Mouse (Mus musculus) neural tube, embryonic 12.5 days (tissue): ENCODE measurements at regions not wholly inside any gene's neighbourhood (a gene's known extent, or its start where the extent isn't known, plus 50 kb on each side); places are given as distances from the start of the nearest gene placed in this dataset.

Experiments
- ATAC-seq: fragments of 200-750 bp; cut with Nextera tagmentation; 2 replicates; pipeline ENCODE4 v1.8.0; 2017; ENCODE audit warnings: low read depth, mild to moderate bottlenecking, moderate TSS enrichment, moderate library complexity; ENCODE audit not compliant: low FRiP score
- H3K27ac ChIP-seq: fragments of 300-500 bp; sonication (generic); 2 replicates; pipeline ENCODE4 v1.5.1; 2016
- H3K27me3 ChIP-seq: fragments of 300-500 bp; sonication (generic); replicated peaks from 2 replicates; pipeline ENCODE4 v1.6.1; 2016; ENCODE audit warnings: mild to moderate bottlenecking
- H3K36me3 ChIP-seq: fragments of 300-500 bp; sonication (generic); 2 replicates; pipeline ENCODE4 v1.6.1; 2016; ENCODE audit warnings: mild to moderate bottlenecking
- H3K4me1 ChIP-seq: fragments of 300-500 bp; sonication (generic); 2 replicates; pipeline ENCODE4 v1.6.1; 2016
- H3K4me2 ChIP-seq: fragments of 300-500 bp; sonication (generic); replicated peaks from 2 replicates; pipeline ENCODE4 v1.6.1; 2016; ENCODE audit warnings: mild to moderate bottlenecking
- H3K4me3 ChIP-seq: fragments of 300-500 bp; sonication (generic); 2 replicates; pipeline ENCODE4 v1.5.1; 2016
- H3K9ac ChIP-seq: fragments of 300-500 bp; sonication (generic); 2 replicates; pipeline ENCODE4 v1.6.1; 2016; ENCODE audit warnings: mild to moderate bottlenecking
- H3K9me3 ChIP-seq: fragments of 300-500 bp; sonication (generic); 2 replicates; pipeline ENCODE4 v1.6.1; 2016; ENCODE audit warnings: mild to moderate bottlenecking
- WGBS: fragments of 180-500 bp; shearing (Covaris S2); methylation state at CpG from one replicate; pipeline ENCODE4 v1.1.7; 2016; 5-methylcytosine and 5-hydroxymethylcytosine counted together

GRCm38 (mm10) chr9:52836151-52836630 is 156.6 kb upstream of the AI593442 start:
- Histone ChIP-seq H3K9me3 (no peaks in the 10 kb centered on the region), H3K9ac (no peak overlapping the region), H3K4me3 (no peak overlapping the region), H3K36me3 (no peaks in the 10 kb centered on the region), H3K4me2 (no peak overlapping the region), H3K27me3 (no peaks in the 10 kb centered on the region), H3K27ac (no peak overlapping the region), H3K4me1 (no peaks in the 10 kb centered on the region)
- WGBS, result 86% methylated on average over 6 of the region's 6 CpGs
- ATAC-seq, result no peak

- H3K4me1 ChIP-seq, result no peaks in the 10 kb centered on the region
- H3K4me3 ChIP-seq, result no peak overlapping the region
- H3K4me2 ChIP-seq, result no peak overlapping the region
- WGBS, result 90% methylated on average over 8 of the region's 8 CpGs
- H3K27me3 ChIP-seq, result no peaks in the 10 kb centered on the region
- no peaks in the 10 kb centered on the region for H3K9me3 ChIP-seq
- H3K9ac ChIP-seq, result no peak overlapping the region
- no peaks in the 10 kb centered on the region for H3K36me3 ChIP-seq
- H3K27ac ChIP-seq, result no peak overlapping the region
- ATAC-seq, result no peak
These were observed 156.0 kb upstream of the AI593442 start for GRCm38 (mm10) chr9:52835481-52836150.

- no peaks in the 10 kb centered on the region for H3K4me1 ChIP-seq
- no peak overlapping the region for H3K4me2 ChIP-seq
- H3K4me3 ChIP-seq, result no peak overlapping the region
- H3K27me3 ChIP-seq, result no peaks in the 10 kb centered on the region
- H3K36me3 ChIP-seq, result no peaks in the 10 kb centered on the region
- no peak for ATAC-seq
- no peak overlapping the region for H3K9ac ChIP-seq
- H3K9me3 ChIP-seq, result no peaks in the 10 kb centered on the region
- 84% methylated on average over 1 of the region's 1 CpGs for WGBS
- H3K27ac ChIP-seq, result no peak overlapping the region
These were observed 147.2 kb upstream of the AI593442 start for GRCm38 (mm10) chr9:52826781-52827180.

- Histone ChIP-seq H3K9ac (no peak overlapping the region), H3K27me3 (no peaks in the 10 kb centered on the region), H3K9me3 (no peaks in the 10 kb centered on the region), H3K36me3 (no peaks in the 10 kb centered on the region), H3K4me3 (no peak overlapping the region), H3K4me2 (no peak overlapping the region), H3K27ac (no peak overlapping the region), H3K4me1 (no peaks in the 10 kb centered on the region)
- whole genome bisulfite sequencing, result 86% methylated on average over 4 of the region's 4 CpGs
- no peak for ATAC-seq
These were observed 136.7 kb upstream of the AI593442 start for GRCm38 (mm10) chr9:52816309-52816708.

- H3K4me2 ChIP-seq, result no peak overlapping the region
- no peaks in the 10 kb centered on the region for H3K9me3 ChIP-seq
- H3K4me1 ChIP-seq, result no peaks in the 10 kb centered on the region
- H3K36me3 ChIP-seq, result no peaks in the 10 kb centered on the region
- ATAC-seq, result no peak
- WGBS, result 95% methylated on average over 13 of the region's 13 CpGs
- H3K4me3 ChIP-seq, result no peak overlapping the region
- no peaks in the 10 kb centered on the region for H3K27me3 ChIP-seq
- no peak overlapping the region for H3K27ac ChIP-seq
- H3K9ac ChIP-seq, result no peak overlapping the region
These were observed 123.4 kb upstream of the AI593442 start for GRCm38 (mm10) chr9:52802969-52803368.

- WGBS, result 80% methylated on average over 5 of the region's 5 CpGs
These were observed 122.2 kb upstream of the AI593442 start for GRCm38 (mm10) chr9:52801801-52802200.

GRCm38 (mm10) chr9:52800476-52800875 is 120.9 kb upstream of the AI593442 start:
- no peak overlapping the region for H3K9ac ChIP-seq
- ATAC-seq, result no peak
- H3K4me1 ChIP-seq, result no peaks in the 10 kb centered on the region
- H3K36me3 ChIP-seq, result no peaks in the 10 kb centered on the region
- no peaks in the 10 kb centered on the region for H3K27me3 ChIP-seq
- WGBS, result 71% methylated on average over 3 of the region's 3 CpGs
- no peaks in the 10 kb centered on the region for H3K9me3 ChIP-seq
- H3K4me2 ChIP-seq, result no peak overlapping the region
- H3K4me3 ChIP-seq, result no peak overlapping the region
- H3K27ac ChIP-seq, result no peak overlapping the region

More at GRCm38 (mm10) chr9:52801801-52802200, 122.2 kb upstream of the AI593442 start:
- H3K27me3 ChIP-seq, result no peaks in the 10 kb centered on the region
- no peak overlapping the region for H3K4me2 ChIP-seq
- no peaks in the 10 kb centered on the region for H3K9me3 ChIP-seq
- no peaks in the 10 kb centered on the region for H3K36me3 ChIP-seq
- no peak overlapping the region for H3K9ac ChIP-seq
- H3K4me1 ChIP-seq, result no peaks in the 10 kb centered on the region
- no peak for ATAC-seq
- no peak overlapping the region for H3K4me3 ChIP-seq
- no peak overlapping the region for H3K27ac ChIP-seq

- WGBS, result 74% methylated on average over 1 of the region's 1 CpGs
- no peaks in the 10 kb centered on the region for H3K9me3 ChIP-seq
- no peaks in the 10 kb centered on the region for H3K27me3 ChIP-seq
- H3K36me3 ChIP-seq, result no peaks in the 10 kb centered on the region
- no peak for ATAC-seq
- H3K4me2 ChIP-seq, result no peak overlapping the region
- H3K4me1 ChIP-seq, result no peaks in the 10 kb centered on the region
- H3K4me3 ChIP-seq, result no peak overlapping the region
- H3K27ac ChIP-seq, result no peak overlapping the region
- no peak overlapping the region for H3K9ac ChIP-seq
These were observed 113.0 kb upstream of the AI593442 start for GRCm38 (mm10) chr9:52792596-52792995.

GRCm38 (mm10) chr9:52782520-52782919 is 102.9 kb upstream of the AI593442 start:
- no peaks in the 10 kb centered on the region for H3K27me3 ChIP-seq
- H3K27ac ChIP-seq, result no peak overlapping the region
- H3K4me3 ChIP-seq, result no peak overlapping the region
- WGBS, result 93% methylated on average over 3 of the region's 3 CpGs
- no peak for ATAC-seq
- H3K9ac ChIP-seq, result no peak overlapping the region
- H3K36me3 ChIP-seq, result no peaks in the 10 kb centered on the region
- H3K4me1 ChIP-seq, result no peaks in the 10 kb centered on the region
- H3K4me2 ChIP-seq, result no peak overlapping the region
- H3K9me3 ChIP-seq, result no peaks in the 10 kb centered on the region

- H3K36me3 ChIP-seq, result no peaks in the 10 kb centered on the region
- H3K27ac ChIP-seq, result no peak overlapping the region
- H3K4me3 ChIP-seq, result no peak overlapping the region
- no peaks in the 10 kb centered on the region for H3K4me1 ChIP-seq
- no peaks in the 10 kb centered on the region for H3K27me3 ChIP-seq
- H3K9me3 ChIP-seq, result no peaks in the 10 kb centered on the region
- no peak for ATAC-seq
- 42% methylated on average over 6 of the region's 6 CpGs for WGBS
- H3K9ac ChIP-seq, result no peak overlapping the region
- H3K4me2 ChIP-seq, result no peak overlapping the region
These were observed 97.0 kb upstream of the AI593442 start for GRCm38 (mm10) chr9:52776542-52776941.

GRCm38 (mm10) chr9:52775232-52775631 is 95.7 kb upstream of the AI593442 start:
- no peaks in the 10 kb centered on the region for H3K27me3 ChIP-seq
- 100% methylated on average over 1 of the region's 1 CpGs for WGBS
- H3K4me3 ChIP-seq, result no peak overlapping the region
- no peak for ATAC-seq
- no peaks in the 10 kb centered on the region for H3K9me3 ChIP-seq
- H3K4me2 ChIP-seq, result no peak overlapping the region
- no peaks in the 10 kb centered on the region for H3K36me3 ChIP-seq
- no peaks in the 10 kb centered on the region for H3K4me1 ChIP-seq
- H3K9ac ChIP-seq, result no peak overlapping the region
- H3K27ac ChIP-seq, result no peak overlapping the region

GRCm38 (mm10) chr9:52768056-52768455 is 88.5 kb upstream of the AI593442 start:
- ATAC-seq, result no peak
- H3K4me2 ChIP-seq, result no peak overlapping the region
- H3K4me3 ChIP-seq, result no peak overlapping the region
- no peaks in the 10 kb centered on the region for H3K36me3 ChIP-seq
- no peaks in the 10 kb centered on the region for H3K9me3 ChIP-seq
- 87% methylated on average over 5 of the region's 5 CpGs for WGBS
- H3K27me3 ChIP-seq, result no peaks in the 10 kb centered on the region
- H3K27ac ChIP-seq, result no peak overlapping the region
- no peaks in the 10 kb centered on the region for H3K4me1 ChIP-seq
- H3K9ac ChIP-seq, result no peak overlapping the region

GRCm38 (mm10) chr9:52765809-52766208 is 86.2 kb upstream of the AI593442 start:
- WGBS, result 56% methylated on average over 5 of the region's 5 CpGs
- no peak for ATAC-seq
- Histone ChIP-seq H3K36me3 (no peaks in the 10 kb centered on the region), H3K9me3 (no peaks in the 10 kb centered on the region), H3K4me1 (no peaks in the 10 kb centered on the region), H3K9ac (no peak overlapping the region), H3K27ac (no peak overlapping the region), H3K4me2 (no peak overlapping the region), H3K4me3 (no peak overlapping the region), H3K27me3 (no peaks in the 10 kb centered on the region)
